Mouse (Mus musculus): ENCODE results near the gene Rad23a. TPM values are rescaled to one million over a fixed set of nuclear protein-coding genes. Genes with fewer than 3 reads are reported as not detected.

The Rad23a gene
- total and polyA plus RNA-seq, 3 experiments, result 62.6 to 155 TPM; not detected in 1

GRCm38 (mm10) chr8:84871376-84872308, 31.2 kb upstream of the Rad23a start, which contains the start of gene Syce2:
Gene Syce2 (plus strand): TSS chr8:84872111.
- H3K36me3 ChIP-seq (ENCODE audit: control insufficient read depth in 1 of 2, insufficient read depth in 2 of 2, low read length in 2 of 2), result peaks cover 4 to 19% of the 10 kb centered on the region in 2 experiments; a peak in 3 of 4 replicates
- peaks cover 3% of the 10 kb centered on the region; the same call in 1 of the 2 replicates for H3K79me2 ChIP-seq (ENCODE audit: control insufficient read depth, insufficient read depth, low read length, poor library complexity)
- H3K9me3 ChIP-seq (replicated peaks; ENCODE audit: insufficient read depth, low read length), result no peaks in the 10 kb centered on the region
- no peaks in the 10 kb centered on the region for H3K27me3 ChIP-seq (ENCODE audit: control insufficient read depth in 1 of 2, insufficient read depth in 2 of 2, low read length in 2 of 2)
- H3K27ac ChIP-seq (ENCODE audit: control insufficient read depth, low read depth, low read length), result peak within 1 kb of the TSS; percentile 58
- H3K4me3 ChIP-seq (ENCODE audit: control insufficient read depth in 1 of 2, insufficient read depth in 1 of 2, low read depth in 2 of 2, low read length in 2 of 2), result peak within 1 kb of the TSS; percentile 37 to 40
- peak; percentile 87 for DNase-seq (ENCODE audit: low read depth, low spot score)
- H3K9ac ChIP-seq (ENCODE audit: control insufficient read depth, low read depth, low read length, poor library complexity, severe bottlenecking), result peak within 1 kb of the TSS; percentile 76
- H3K4me1 ChIP-seq (ENCODE audit: control insufficient read depth in 1 of 2, insufficient read depth in 2 of 2, low read length in 2 of 2), result peaks cover 7 to 25% of the 10 kb centered on the region in 2 experiments
- TF ChIP-seq EP300 (IDR thresholded peaks at IDR 0.05; ENCODE audit: low read depth in 1 of 2, low read length in 2 of 2) (no peak), TCF12 (IDR thresholded peaks at IDR 0.05; ENCODE audit: low read depth, low read length) (no peak), JUND (IDR thresholded peaks at IDR 0.05; ENCODE audit: low read depth, low read length) (no peak), ZKSCAN1 (IDR thresholded peaks at IDR 0.05; ENCODE audit: low read depth, low read length) (no peak), E2F4 (IDR thresholded peaks at IDR 0.05; ENCODE audit: borderline replicate concordance, low read depth, low read length) (no peak; the same call in 1 of the 2 replicates), GABPA (IDR thresholded peaks at IDR 0.05; ENCODE audit: low read depth, low read length) (no peak), UBTF (IDR thresholded peaks at IDR 0.05; ENCODE audit: borderline replicate concordance, insufficient read depth, low read depth, low read length) (no peak), MYC (IDR thresholded peaks at IDR 0.05; ENCODE audit: low read depth, low read length) (0 out of 2 replicates have a peak, but pooled peaks have one; percentile 22), RCOR1 (IDR thresholded peaks at IDR 0.05; ENCODE audit: low read depth, low read length) (no peak), TBP (IDR thresholded peaks at IDR 0.05; ENCODE audit: low read depth, low read length) (no peak), ZNF384 (IDR thresholded peaks at IDR 0.05; ENCODE audit: low read depth, low read length) (peak; percentile 85), GATA1 (IDR thresholded peaks at IDR 0.05; ENCODE audit: low read depth, low read length) (no peak), NRF1 (IDR thresholded peaks at IDR 0.05; ENCODE audit: insufficient read depth, low read depth, low read length, poor library complexity, severe bottlenecking) (peak; percentile 46; the same call in 1 of the 2 replicates), TAL1 (IDR thresholded peaks at IDR 0.05; ENCODE audit: low read length) (no peak), POLR2AphosphoS5 (IDR thresholded peaks at IDR 0.05; ENCODE audit: borderline replicate concordance, low read depth, low read length) (no peak), MAZ (IDR thresholded peaks at IDR 0.05; ENCODE audit: low read depth, low read length) (peak; percentile 84; the same call in 1 of the 2 replicates), HCFC1 (IDR thresholded peaks at IDR 0.05; ENCODE audit: low read depth, low read length) (0 out of 2 replicates have a peak, but pooled peaks have one; percentile 43), POLR2A (IDR thresholded peaks at IDR 0.05; ENCODE audit: control insufficient read depth in 1 of 2, insufficient read depth in 1 of 2, low read depth in 1 of 2, low read length in 2 of 2, poor library complexity in 1 of 2) (peak; percentile 12 to 23; a peak in 2 of 4 replicates), ZMIZ1 (IDR thresholded peaks at IDR 0.05; ENCODE audit: low read depth, low read length) (no peak), BHLHE40 (IDR thresholded peaks at IDR 0.05; ENCODE audit: borderline replicate concordance, low read depth, low read length) (peak; percentile 96), ETS1 (IDR thresholded peaks at IDR 0.05; ENCODE audit: low read depth, low read length) (peak; percentile 31; the same call in 1 of the 2 replicates), ZC3H11A (IDR thresholded peaks at IDR 0.05; ENCODE audit: low read depth, low read length) (peak; percentile 42; the same call in 1 of the 2 replicates), SIN3A (IDR thresholded peaks at IDR 0.05; ENCODE audit: low read length) (no peak), MEF2A (IDR thresholded peaks at IDR 0.05; ENCODE audit: extremely low read depth, insufficient replicate concordance, low read depth, low read length, poor library complexity, severe bottlenecking) (no peak), ELF1 (IDR thresholded peaks at IDR 0.05; ENCODE audit: low read depth, low read length) (no peak), USF1 (IDR thresholded peaks at IDR 0.05; ENCODE audit: low read depth, low read length) (peak; percentile 82), RAD21 (IDR thresholded peaks at IDR 0.05; ENCODE audit: low read depth, low read length) (peak; percentile 52), MYB (IDR thresholded peaks at IDR 0.05; ENCODE audit: low read depth, low read length) (no peak), CTCF (IDR thresholded peaks at IDR 0.05 in 2 of 3, conservative IDR thresholded peaks at IDR 0.05 in 1 of 3; ENCODE audit: control insufficient read depth in 1 of 3, insufficient read depth in 1 of 3, low read depth in 2 of 3, low read length in 3 of 3, poor library complexity in 1 of 3, severe bottlenecking in 1 of 3) (peak; percentile 14 to 53 (median 46); a peak in 5 of 6 replicates), MXI1 (IDR thresholded peaks at IDR 0.05; ENCODE audit: low read depth, low read length) (peak; percentile 46; the same call in 1 of the 2 replicates), NELFE (IDR thresholded peaks at IDR 0.05; ENCODE audit: low read depth, low read length) (no peak), POLR2AphosphoS2 (IDR thresholded peaks at IDR 0.05; ENCODE audit: low read length) (peak; percentile 48; the same call in 1 of the 2 replicates), KAT2A (conservative IDR thresholded peaks at IDR 0.05; ENCODE audit: low read depth, low read length) (no peak), CHD1 (IDR thresholded peaks at IDR 0.05; ENCODE audit: low read depth, low read length) (no peak)
